Mouse (Mus musculus) forebrain, embryonic 16.5 days (tissue): Measurements from ENCODE around the gene Atcay. TPM values are rescaled to one million over a fixed set of nuclear protein-coding genes. Genes with fewer than 3 reads are reported as not detected.

Source experiments
- ATAC-seq: fragments of 200-750 bp; cut with Nextera tagmentation; 2 replicates; pipeline ENCODE4 v1.8.0; 2017; ENCODE audit warnings: mild to moderate bottlenecking, moderate library complexity
- H3K27ac ChIP-seq: fragments of 300-500 bp; sonication (generic); 2 replicates; pipeline ENCODE4 v1.5.1; 2014; ENCODE audit warnings: low read length, control low read depth
- H3K27me3 ChIP-seq: fragments of 300-500 bp; sonication (generic); replicated peaks from 2 replicates; pipeline ENCODE4 v1.6.1; 2014; ENCODE audit warnings: low read length; ENCODE audit not compliant: control insufficient read depth, insufficient read depth
- H3K36me3 ChIP-seq: fragments of 300-500 bp; sonication (generic); 2 replicates; pipeline ENCODE4 v1.6.1; 2014; ENCODE audit not compliant: control insufficient read depth, insufficient read depth
- H3K4me1 ChIP-seq: fragments of 300-500 bp; sonication (generic); replicated peaks from 2 replicates; pipeline ENCODE4 v1.6.1; 2014; ENCODE audit warnings: low read length; ENCODE audit not compliant: control insufficient read depth, insufficient read depth
- H3K4me2 ChIP-seq: fragments of 300-500 bp; sonication (generic); 2 replicates; pipeline ENCODE4 v1.6.1; 2014; ENCODE audit warnings: mild to moderate bottlenecking, low read length, control low read depth
- H3K4me3 ChIP-seq: fragments of 300-500 bp; sonication (generic); replicated peaks from 2 replicates; pipeline ENCODE4 v1.5.1; 2014; ENCODE audit warnings: mild to moderate bottlenecking, low read length, control low read depth
- H3K9ac ChIP-seq: fragments of 300-500 bp; sonication (generic); replicated peaks from 2 replicates; pipeline ENCODE4 v1.6.1; 2014; ENCODE audit warnings: low read depth, low read length, control low read depth
- H3K9me3 ChIP-seq: fragments of 300-500 bp; sonication (generic); 2 replicates; pipeline ENCODE4 v1.6.1; 2016; ENCODE audit warnings: low read length; ENCODE audit not compliant: control insufficient read depth
- WGBS: fragments of 180-500 bp; shearing (Covaris S2); extraction: QIAGEN DNeasy Blood & Tissue Kit; methylation state at CpG from one replicate; pipeline ENCODE4 v1.1.7; 2014; 5-methylcytosine and 5-hydroxymethylcytosine counted together
- polyA plus RNA-seq: library from polyadenylated mRNA; unstranded; fragments of >200 nt; fragmentation: Nextera tagmentation; extraction: Ambion mirVana; gene quantifications from 2 replicates; pipeline ENCODE4 v1.2.1, GENCODE M21; 2015

The Atcay gene
- polyA plus RNA-seq, 1 experiment from 2014 or later: 94.9 TPM

- Histone ChIP-seq H3K9ac (no peak overlapping the region), H3K4me2 (no peak overlapping the region), H3K27ac (no peak overlapping the region), H3K27me3 (peaks cover 29% of the 10 kb centered on the region), H3K4me1 (peaks cover 12% of the 10 kb centered on the region), H3K9me3 (no peaks in the 10 kb centered on the region), H3K36me3 (no peaks in the 10 kb centered on the region), H3K4me3 (no peak overlapping the region)
- no peak for ATAC-seq
- 60% methylated on average over 11 of the region's 11 CpGs for WGBS
These were observed 34.1 kb downstream of the Atcay start for GRCm38 (mm10) chr10:81196470-81197065.

GRCm38 (mm10) chr10:81195300-81195699 is 35.3 kb downstream of the Atcay start:
- 69% methylated on average over 4 of the region's 4 CpGs for WGBS
- Histone ChIP-seq H3K36me3 (no peaks in the 10 kb centered on the region), H3K4me1 (peaks cover 12% of the 10 kb centered on the region), H3K27ac (no peak overlapping the region), H3K27me3 (peaks cover 29% of the 10 kb centered on the region), H3K9ac (no peak overlapping the region), H3K9me3 (no peaks in the 10 kb centered on the region), H3K4me3 (no peak overlapping the region), H3K4me2 (no peak overlapping the region)
- no peak for ATAC-seq

- no peak for ATAC-seq
- Histone ChIP-seq H3K4me2 (no peak overlapping the region), H3K36me3 (0 out of 2 replicates have a peak, but pooled peaks cover 2% of the 10 kb centered on the region), H3K27ac (no peak overlapping the region), H3K9ac (0 out of 2 replicates have a peak overlapping the region, but pooled peaks have one; percentile 17), H3K9me3 (no peaks in the 10 kb centered on the region), H3K27me3 (peaks cover 29% of the 10 kb centered on the region), H3K4me3 (no peak overlapping the region), H3K4me1 (peaks cover 12% of the 10 kb centered on the region)
- WGBS: 12% methylated on average over 37 of the region's 37 CpGs
These were observed 36.5 kb downstream of the Atcay start for GRCm38 (mm10) chr10:81193991-81194774.

- Histone ChIP-seq H3K36me3 (0 out of 2 replicates have a peak, but pooled peaks cover 2% of the 10 kb centered on the region), H3K9me3 (no peaks in the 10 kb centered on the region), H3K27ac (peak overlapping the region; percentile 96), H3K4me1 (peaks cover 12% of the 10 kb centered on the region), H3K9ac (peak overlapping the region; percentile 63), H3K4me2 (peak overlapping the region; percentile 78), H3K4me3 (peak overlapping the region; percentile 55), H3K27me3 (peaks cover 29% of the 10 kb centered on the region)
- 1% methylated on average over 19 of the region's 19 CpGs for WGBS
- ATAC-seq: peak; percentile 47; the same call in 1 of the 2 replicates
These were observed 37.6 kb downstream of the Atcay start for GRCm38 (mm10) chr10:81192968-81193501.

GRCm38 (mm10) chr10:81192270-81192967 is 38.2 kb downstream of the Atcay start:
- peak; percentile 91 for ATAC-seq
- H3K9me3 ChIP-seq: no peaks in the 10 kb centered on the region
- H3K36me3 ChIP-seq: 0 out of 2 replicates have a peak, but pooled peaks cover 2% of the 10 kb centered on the region
- peak overlapping the region; percentile 63 for H3K9ac ChIP-seq
- H3K27ac ChIP-seq: peak overlapping the region; percentile 96
- peaks cover 12% of the 10 kb centered on the region for H3K4me1 ChIP-seq
- peak overlapping the region; percentile 78 for H3K4me2 ChIP-seq
- WGBS: 2% methylated on average over 86 of the region's 93 CpGs
- H3K27me3 ChIP-seq: peaks cover 28% of the 10 kb centered on the region
- H3K4me3 ChIP-seq: peak overlapping the region; percentile 55

- no peak for ATAC-seq
- Histone ChIP-seq H3K9me3 (no peaks in the 10 kb centered on the region), H3K4me2 (peak overlapping the region; percentile 78), H3K4me1 (peaks cover 12% of the 10 kb centered on the region), H3K36me3 (0 out of 2 replicates have a peak, but pooled peaks cover 2% of the 10 kb centered on the region), H3K4me3 (no peak overlapping the region), H3K27ac (no peak overlapping the region), H3K27me3 (peaks cover 26% of the 10 kb centered on the region), H3K9ac (no peak overlapping the region; the same call in 1 of the 2 replicates)
- 91% methylated on average over 18 of the region's 18 CpGs for WGBS
These were observed 39.2 kb downstream of the Atcay start for GRCm38 (mm10) chr10:81191342-81191982.

- Histone ChIP-seq H3K4me3 (no peak overlapping the region), H3K4me2 (no peak overlapping the region), H3K27ac (no peak overlapping the region), H3K4me1 (peaks cover 12% of the 10 kb centered on the region), H3K9ac (no peak overlapping the region), H3K27me3 (peaks cover 22% of the 10 kb centered on the region), H3K36me3 (0 out of 2 replicates have a peak, but pooled peaks cover 2% of the 10 kb centered on the region), H3K9me3 (no peaks in the 10 kb centered on the region)
- no peak for ATAC-seq
- 85% methylated on average over 6 of the region's 6 CpGs for WGBS
These were observed 39.7 kb downstream of the Atcay start for GRCm38 (mm10) chr10:81190912-81191321.

GRCm38 (mm10) chr10:81190236-81190911 is 40.3 kb downstream of the Atcay start:
- Histone ChIP-seq H3K27ac (no peak overlapping the region), H3K9ac (no peak overlapping the region), H3K4me1 (peaks cover 12% of the 10 kb centered on the region), H3K9me3 (no peaks in the 10 kb centered on the region), H3K36me3 (peaks cover 3% of the 10 kb centered on the region; the same call in 1 of the 2 replicates), H3K4me3 (no peak overlapping the region), H3K4me2 (no peak overlapping the region), H3K27me3 (peaks cover 16% of the 10 kb centered on the region)
- 69% methylated on average over 31 of the region's 31 CpGs for WGBS
- no peak for ATAC-seq
